Mouse (Mus musculus): ENCODE measurements at regions not wholly inside any gene's neighbourhood (a gene's known extent, or its start where the extent isn't known, plus 50 kb on each side); places are given as distances from the start of the nearest gene placed in this dataset.

GRCm38 (mm10) chr16:93511988-93512387 is 91.9 kb downstream of the Setd4 start:
- TF ChIP-seq CTCF (IDR thresholded peaks at IDR 0.05; ENCODE audit: borderline replicate concordance, extremely low read depth, insufficient read depth, insufficient read length) (no peak), POLR2A (IDR thresholded peaks at IDR 0.05; ENCODE audit: borderline replicate concordance, extremely low read depth, insufficient read depth, insufficient read length, poor library complexity, severe bottlenecking) (no peak)

All from brain, embryonic 14.5 days (tissue).